ENCODE assay signal across 40 mouse cellular contexts in the genomic region with DNA sequence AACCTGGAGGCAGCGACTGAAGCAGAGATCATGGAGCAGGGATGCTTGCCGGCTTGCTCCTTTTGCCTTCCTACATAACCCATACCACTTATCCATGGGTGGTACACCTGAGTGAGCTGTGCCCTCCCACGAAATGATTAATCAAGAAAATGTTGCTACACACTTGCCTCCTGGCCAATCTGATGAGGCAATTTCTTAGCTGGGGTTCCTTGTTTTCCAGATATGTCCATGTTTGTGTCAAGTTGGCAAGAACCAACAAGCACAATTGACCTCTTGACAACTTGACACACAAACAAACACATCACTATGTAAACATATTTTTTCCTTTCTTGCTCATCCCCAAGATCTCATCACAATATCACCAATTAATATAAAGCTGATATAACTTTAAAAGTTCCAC. TPM values are rescaled to one million over a fixed set of nuclear protein-coding genes. Genes with fewer than 3 reads are reported as not detected.
"Had no signal": no experiment of that assay in that cellular context is flagged by ENCODE, and none has a peak within 500 bp of the region (broad histone marks: within the 10 kb centered on the region; RNA-seq: fewer than 3 reads in every experiment).

No protein-coding gene starts in this region.

- H3K4me3 ChIP-seq: limb, embryonic 10.5 days; limb, embryonic 12.5 days; limb, embryonic 13.5 days; limb, embryonic 15.5 days; liver, embryonic 12.5 days; liver, embryonic 13.5 days; liver, embryonic 15.5 days; lung, embryonic 15.5 days; megakaryocyte, embryonic 14.5 days; midbrain, embryonic 10.5 days; midbrain, embryonic 12.5 days; midbrain, embryonic 13.5 days; midbrain, embryonic 15.5 days; myocyte; neural tube, embryonic 12.5 days; neural tube, embryonic 13.5 days had no signal

- H3K4me1 ChIP-seq: limb, embryonic 12.5 days; limb, embryonic 13.5 days; limb, embryonic 15.5 days; lung, embryonic 15.5 days; midbrain, embryonic 12.5 days; midbrain, embryonic 13.5 days; midbrain, embryonic 15.5 days; neural tube, embryonic 12.5 days; neural tube, embryonic 13.5 days had no signal

- H3K9ac ChIP-seq: limb, embryonic 12.5 days; limb, embryonic 13.5 days; limb, embryonic 15.5 days; liver, embryonic 12.5 days; liver, embryonic 13.5 days; liver, embryonic 14.5 days; liver, embryonic 15.5 days; liver, postnatal 0 days; lung, embryonic 14.5 days; lung, embryonic 15.5 days; midbrain, embryonic 12.5 days; midbrain, embryonic 13.5 days; midbrain, embryonic 15.5 days; neural tube, embryonic 12.5 days; neural tube, embryonic 13.5 days had no signal

- H3K27ac ChIP-seq: limb, embryonic 10.5 days; limb, embryonic 12.5 days; limb, embryonic 13.5 days; limb, embryonic 15.5 days; liver, embryonic 12.5 days; liver, embryonic 13.5 days; liver, embryonic 14.5 days; liver, embryonic 15.5 days; lung, embryonic 15.5 days; macrophage; midbrain, embryonic 10.5 days; midbrain, embryonic 12.5 days; midbrain, embryonic 13.5 days; midbrain, embryonic 15.5 days; neural tube, embryonic 12.5 days; neural tube, embryonic 13.5 days had no signal

- H3K27me3 ChIP-seq: lung, embryonic 15.5 days; midbrain, embryonic 13.5 days; midbrain, embryonic 15.5 days; neural tube, embryonic 12.5 days; neural tube, embryonic 13.5 days had no signal

- H3K36me3 ChIP-seq: limb, embryonic 10.5 days; limb, embryonic 12.5 days; limb, embryonic 13.5 days; limb, embryonic 15.5 days; liver, embryonic 12.5 days; liver, embryonic 13.5 days; liver, embryonic 15.5 days; lung, embryonic 15.5 days; midbrain, embryonic 10.5 days; midbrain, embryonic 12.5 days; midbrain, embryonic 13.5 days; midbrain, embryonic 15.5 days; neural tube, embryonic 12.5 days; neural tube, embryonic 13.5 days had no signal

- DNase-seq: left cerebral cortex, postnatal 4 days; liver, embryonic 13.5 days; liver, postnatal 0 days; lung, adult 18-20 months; lung, adult 2 months; lung, embryonic 14.5 days; lung, postnatal 10 days; lung, postnatal 14 days; lung, postnatal 36 days; lung, postnatal 4 days; midbrain, embryonic 14.5 days had no signal

RNA-seq across cellular contexts. Expression of a gene that starts 2.7 kb away (rescaled TPM):
- total RNA-seq: left cerebral cortex, postnatal 10 days; left cerebral cortex, postnatal 14 days; left cerebral cortex, postnatal 25 days; left cerebral cortex, postnatal 36 days; megakaryocyte progenitor cell, adult 5-6 weeks; megakaryocyte, adult 5-6 weeks; megakaryocyte-erythroid progenitor cell, adult 5-6 weeks; midbrain, postnatal 0 days had no signal
- polyA plus RNA-seq: limb, embryonic 10.5 days; limb, embryonic 11.5 days; limb, embryonic 12.5 days; liver, embryonic 13.5 days; lung, embryonic 14.5 days; lung, embryonic 15.5 days; macrophage; midbrain, embryonic 10.5 days; midbrain, embryonic 11.5 days; midbrain, embryonic 12.5 days; midbrain, embryonic 13.5 days; midbrain, embryonic 14.5 days; midbrain, embryonic 15.5 days; midbrain, embryonic 16.5 days; midbrain, postnatal 0 days; myocyte; neural tube, embryonic 11.5 days; neural tube, embryonic 12.5 days; neural tube, embryonic 13.5 days had no signal
